Mouse (Mus musculus) CH12F3 (cell line): ENCODE results near the gene Ros1.

Experiments used
- in situ Hi-C: fragments of 300-500 bp; cut with MboI; formaldehyde crosslinking; loops from 2 replicates; pipeline ENCODE4 v1.14.3; 2020; ENCODE audit warnings: low sequenced_read_pairs

The Ros1 gene

DNA sequence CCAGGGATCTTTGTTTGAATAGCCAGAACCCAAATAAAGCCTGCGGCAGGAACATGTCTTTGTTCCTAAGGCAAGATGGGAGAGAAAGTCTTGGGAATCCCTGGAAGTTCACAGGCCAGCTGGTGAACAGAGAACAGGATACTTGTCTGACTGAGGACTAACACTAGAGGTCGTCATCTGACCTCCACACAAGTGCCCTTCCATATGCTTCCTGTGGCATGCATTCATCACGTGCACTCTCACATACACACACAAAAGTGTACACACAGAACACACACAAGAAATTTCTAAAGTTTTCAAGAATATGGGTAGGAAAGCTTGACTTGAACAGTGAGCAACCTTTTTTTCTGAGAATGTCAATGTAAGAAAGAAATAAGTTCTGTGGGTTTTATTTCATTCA, 34.4 kb downstream of the Ros1 start:
- in situ Hi-C loops: no loop called here

DNA sequence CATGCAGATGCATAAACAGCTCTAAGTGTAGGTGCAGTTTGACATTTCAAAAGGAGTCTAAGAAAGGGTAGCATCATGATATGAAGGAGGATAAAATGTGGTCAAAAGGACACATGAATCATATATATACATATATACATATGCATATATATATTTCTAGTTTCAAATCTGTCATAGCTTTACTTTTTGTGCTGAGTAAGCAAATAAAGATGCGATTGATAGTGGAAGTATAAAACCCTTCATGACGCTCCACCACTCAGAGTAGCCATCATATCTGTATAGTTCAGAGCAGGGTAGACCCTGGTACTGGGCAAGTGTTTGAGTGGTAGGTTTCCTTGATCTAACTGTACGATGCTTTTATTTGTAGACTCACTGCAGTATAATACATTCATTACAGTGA, 35.3 kb downstream of the Ros1 start:
- in situ Hi-C loops: no loop called here

GRCm38 (mm10) chr10:52133354-52134074, 61.5 kb downstream of the Ros1 start:
- in situ Hi-C loops: no loop called here

- in situ Hi-C loops: no loop called here
Measured at GRCm38 (mm10) chr10:52130762-52131161, 64.3 kb downstream of the Ros1 start.

- in situ Hi-C loops: no loop called here
Measured at GRCm38 (mm10) chr10:52128874-52129412, 66.1 kb downstream of the Ros1 start.

DNA sequence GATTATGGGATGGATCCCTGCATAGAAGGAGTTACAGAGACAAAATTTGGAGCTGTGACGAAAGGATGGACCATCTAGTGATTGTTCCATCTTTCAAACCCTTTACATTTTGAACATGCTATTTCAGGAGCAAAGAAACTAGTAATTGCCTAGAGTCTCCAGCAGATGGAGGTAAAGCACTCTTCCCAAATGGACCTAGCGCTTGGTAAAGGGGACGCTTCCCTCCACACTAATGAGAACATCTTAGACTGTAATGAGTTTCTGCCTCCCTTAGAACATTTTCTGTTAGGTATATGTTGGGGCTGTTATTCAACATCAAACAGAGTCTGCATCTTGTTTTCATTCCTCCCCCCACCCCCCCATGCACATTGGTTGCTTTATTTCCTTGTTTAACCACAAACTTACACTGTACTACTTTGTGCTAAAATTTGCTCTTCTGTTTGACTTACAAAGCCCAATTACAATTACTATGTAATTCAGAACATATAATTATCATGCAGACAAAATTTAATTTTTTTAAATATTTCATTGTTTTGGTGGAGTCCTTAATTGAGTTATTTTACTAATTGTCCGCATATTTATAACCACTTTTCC, 88.8 kb downstream of the Ros1 start:
- in situ Hi-C loops: no loop called here

DNA sequence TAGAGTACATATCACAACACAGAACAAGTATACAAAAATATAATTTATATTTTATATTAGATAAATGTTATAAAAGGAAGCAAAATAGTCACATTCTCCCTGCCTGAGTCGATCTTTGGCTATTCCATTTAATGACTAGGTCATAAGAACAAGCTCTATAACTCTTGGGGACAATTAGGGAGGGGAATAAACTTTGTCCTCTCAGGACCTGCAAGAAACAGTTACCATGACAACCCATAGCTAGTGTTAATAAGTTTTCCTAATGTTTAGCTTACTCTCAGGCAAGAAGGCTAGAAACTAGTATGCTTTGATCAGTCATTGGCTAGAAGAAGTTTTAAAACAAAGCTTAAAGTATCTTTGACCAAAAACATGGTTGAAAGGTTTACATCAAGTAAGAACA, 93.8 kb downstream of the Ros1 start:
- in situ Hi-C loops: no loop called here

DNA sequence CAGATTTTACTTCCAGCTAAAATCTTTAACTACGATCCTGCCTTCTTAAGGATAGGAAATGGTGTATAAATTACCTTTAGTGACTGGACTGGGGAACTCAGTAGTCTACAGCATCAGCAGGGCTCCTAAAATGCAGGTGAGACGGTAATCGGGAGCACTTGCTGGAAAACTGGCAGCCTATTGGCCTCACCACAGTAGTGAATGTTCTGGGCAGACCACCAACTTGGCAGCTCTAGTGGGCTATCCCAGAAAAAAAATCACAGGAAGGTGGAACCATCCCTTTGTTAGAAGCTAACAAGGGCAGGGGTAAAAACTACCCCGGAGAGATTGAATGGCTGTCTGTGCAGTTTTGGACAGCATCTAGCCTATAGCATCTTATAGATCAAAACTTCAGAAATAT, 102.9 kb downstream of the Ros1 start:
- in situ Hi-C loops: no loop called here

DNA sequence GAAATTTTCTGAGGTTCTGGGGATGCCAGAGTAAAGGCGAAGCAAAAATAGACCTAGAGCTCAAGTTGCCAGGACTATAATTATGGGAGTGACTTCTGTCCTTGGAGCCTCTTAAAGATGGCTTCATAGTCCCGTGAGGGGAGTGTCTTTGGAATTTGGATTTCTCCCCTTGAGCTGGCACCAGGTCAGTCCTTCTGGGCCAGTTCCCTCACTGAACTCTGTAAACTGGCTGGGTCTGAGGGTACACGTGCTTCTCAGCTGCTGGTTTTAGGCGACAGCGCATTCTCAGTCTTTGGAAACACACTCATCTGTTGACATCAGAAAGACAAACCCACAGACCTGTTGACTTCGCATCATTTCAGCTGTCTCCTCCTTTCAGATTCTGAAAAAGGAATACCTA, 108.4 kb downstream of the Ros1 start:
- in situ Hi-C loops: no loop called here

- in situ Hi-C loops: no loop called here
Measured at GRCm38 (mm10) chr10:52072482-52072881, 122.6 kb downstream of the Ros1 start.

- in situ Hi-C loops: no loop called here
Measured at GRCm38 (mm10) chr10:52048287-52048686, 146.8 kb downstream of the Ros1 start.

GRCm38 (mm10) chr10:52043086-52043485, 152.0 kb downstream of the Ros1 start:
- in situ Hi-C loops: no loop called here

DNA sequence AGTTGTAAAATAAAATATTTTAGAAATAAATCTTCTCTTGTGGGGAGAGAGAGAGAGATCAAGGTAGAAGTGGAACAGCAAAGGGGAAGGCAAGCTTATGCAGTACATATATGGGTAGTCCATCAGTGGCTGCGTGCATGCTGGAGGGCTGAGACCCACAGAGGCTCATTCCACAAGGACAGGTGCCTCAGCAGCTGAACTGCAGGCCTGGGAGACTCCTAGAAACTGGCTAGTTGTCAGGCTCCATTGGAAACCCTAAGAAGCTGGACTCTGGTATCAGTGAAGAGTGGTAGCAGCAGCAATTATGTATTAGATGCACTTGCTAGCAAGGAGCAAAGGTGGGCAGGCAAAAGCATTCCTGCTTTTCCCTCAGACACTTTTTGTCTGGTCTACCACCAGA, 155.7 kb downstream of the Ros1 start:
- in situ Hi-C loops: no loop called here

DNA sequence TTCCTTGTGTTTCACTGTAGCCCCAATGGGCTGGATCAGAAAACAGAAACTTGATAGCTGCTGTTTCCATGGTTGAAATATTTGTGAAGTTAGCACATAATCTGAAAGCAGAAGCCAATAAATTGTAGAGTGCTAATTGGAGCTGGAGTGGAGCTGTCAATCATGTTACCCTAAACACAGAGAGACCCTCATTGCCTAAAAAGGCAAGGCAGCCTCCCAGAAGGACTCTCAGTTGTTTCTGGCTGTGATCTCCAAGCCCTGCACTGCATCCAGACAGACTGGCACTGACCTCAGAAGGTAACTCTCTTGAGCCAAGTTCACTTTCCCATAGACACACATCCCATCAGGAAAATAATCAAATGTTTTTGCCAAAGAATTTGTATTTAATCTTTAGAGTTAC, 161.3 kb downstream of the Ros1 start:
- in situ Hi-C loops: no loop called here

DNA sequence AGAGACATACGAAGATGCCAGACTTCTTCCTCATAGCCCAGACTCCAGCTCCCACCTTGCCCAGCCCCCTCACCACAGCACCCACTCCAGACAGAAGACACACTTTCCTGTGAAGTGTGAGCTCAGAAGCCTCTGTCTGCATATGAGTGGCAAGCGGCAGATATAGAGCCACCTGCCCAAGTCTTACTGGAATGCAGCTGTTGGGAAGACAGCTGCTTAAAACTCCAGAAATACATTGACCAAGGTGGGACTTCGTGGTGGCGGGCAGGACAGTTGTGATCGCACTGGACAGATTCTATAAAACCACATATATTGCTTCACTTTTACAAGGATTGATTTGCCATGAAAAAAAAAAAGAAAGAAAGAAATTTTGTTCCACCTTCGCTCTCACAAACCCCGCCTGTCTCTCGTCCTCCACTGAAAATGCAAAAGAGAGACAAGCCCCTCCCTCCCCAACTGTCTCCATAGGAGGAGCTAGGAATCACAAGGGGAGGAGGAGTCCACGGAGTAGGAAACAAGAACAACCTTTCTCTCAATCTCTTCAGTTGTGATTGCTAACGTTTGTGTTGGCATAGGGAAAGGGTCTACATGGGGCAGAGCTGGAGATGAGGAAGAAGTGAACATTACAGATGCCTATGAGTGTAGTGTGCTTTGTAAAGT, 165.5 kb downstream of the Ros1 start:
- in situ Hi-C loops: no loop called here

GRCm38 (mm10) chr10:52028561-52029370, 166.3 kb downstream of the Ros1 start:
- in situ Hi-C loops: no loop called here

DNA sequence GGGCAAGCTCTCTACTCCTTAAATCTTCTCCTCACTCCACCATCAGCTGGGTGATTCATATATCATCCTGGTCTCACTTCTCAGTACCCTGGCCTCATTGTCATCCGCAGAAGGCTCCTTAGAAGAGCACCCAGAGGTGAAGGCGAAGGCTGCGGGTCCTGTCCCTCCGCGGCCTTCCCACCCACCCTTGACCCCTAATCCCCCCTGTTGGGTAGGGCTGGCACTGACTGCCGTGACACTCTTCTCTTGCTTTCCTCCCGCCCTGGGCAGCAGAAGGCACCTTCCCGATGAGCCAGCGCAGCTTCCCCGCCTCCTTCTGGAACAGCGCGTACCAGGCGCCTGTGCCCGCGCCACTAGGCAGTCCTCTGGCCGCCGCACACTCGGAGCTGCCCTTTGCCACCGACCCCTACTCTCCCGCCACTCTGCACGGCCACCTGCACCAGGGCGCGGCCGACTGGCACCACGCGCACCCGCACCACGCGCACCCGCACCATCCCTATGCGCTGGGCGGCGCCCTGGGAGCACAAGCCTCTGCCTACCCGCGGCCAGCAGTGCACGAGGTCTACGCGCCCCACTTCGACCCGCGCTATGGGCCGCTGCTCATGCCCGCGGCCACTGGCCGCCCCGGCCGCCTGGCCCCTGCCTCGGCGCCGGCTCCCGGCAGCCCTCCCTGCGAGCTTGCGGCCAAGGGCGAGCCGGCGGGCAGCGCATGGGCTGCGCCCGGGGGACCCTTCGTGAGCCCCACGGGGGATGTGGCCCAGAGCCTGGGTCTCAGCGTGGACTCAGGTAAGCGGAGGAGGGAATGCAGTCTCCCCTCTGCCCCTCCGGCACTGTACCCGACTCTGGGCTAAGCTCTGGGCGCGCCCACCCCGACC, 167.6 kb downstream of the Ros1 start:
- in situ Hi-C loops: no loop called here

- in situ Hi-C loops: no loop called here
Measured at GRCm38 (mm10) chr10:52025821-52026220, 169.2 kb downstream of the Ros1 start.

- in situ Hi-C loops: no loop called here
Measured at GRCm38 (mm10) chr10:52025291-52025690, 169.8 kb downstream of the Ros1 start.

DNA sequence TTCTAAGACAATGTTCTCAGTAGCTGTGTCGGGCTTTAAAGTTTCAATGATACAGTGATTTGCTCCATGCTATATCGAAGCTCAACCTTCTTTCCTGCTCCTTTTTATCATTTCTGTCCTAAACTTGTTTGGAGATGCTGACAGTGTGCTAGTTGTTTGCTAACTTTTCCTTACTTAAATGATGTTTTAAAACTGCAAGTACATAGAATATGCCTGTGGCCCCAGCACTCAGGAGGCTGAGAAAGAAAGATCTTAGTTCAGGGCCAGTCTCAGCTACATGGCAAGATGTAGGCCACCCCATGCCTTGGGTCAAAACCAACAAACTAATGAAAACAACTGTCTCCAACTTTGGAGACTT, 171.0 kb downstream of the Ros1 start:
- in situ Hi-C loops: no loop called here
